Mouse (Mus musculus) neural tube, embryonic 14.5 days (tissue): ENCODE results near the gene Lrrtm4. TPM values are rescaled to one million over a fixed set of nuclear protein-coding genes. Genes with fewer than 3 reads are reported as not detected.

Experiments used
- ATAC-seq: fragments of 200-750 bp; cut with Nextera tagmentation; 2 replicates; pipeline ENCODE4 v1.8.0; 2017; ENCODE audit warnings: low read depth, mild to moderate bottlenecking, moderate TSS enrichment, moderate library complexity
- H3K27ac ChIP-seq: fragments of 300-500 bp; sonication (generic); 2 replicates; pipeline ENCODE4 v1.5.1; 2014; ENCODE audit warnings: low read depth, mild to moderate bottlenecking, control low read depth, low read length, moderate library complexity, mixed read lengths
- H3K27me3 ChIP-seq: fragments of 300-500 bp; sonication (generic); 2 replicates; pipeline ENCODE4 v1.6.1; 2014; ENCODE audit warnings: low read length; ENCODE audit not compliant: control insufficient read depth, insufficient read depth
- H3K36me3 ChIP-seq: fragments of 300-500 bp; sonication (generic); 2 replicates; pipeline ENCODE4 v1.6.1; 2014; ENCODE audit warnings: low read length, mixed read lengths; ENCODE audit not compliant: control insufficient read depth, insufficient read depth
- H3K4me1 ChIP-seq: fragments of 300-500 bp; sonication (generic); 2 replicates; pipeline ENCODE4 v1.6.1; 2014; ENCODE audit warnings: low read length; ENCODE audit not compliant: control insufficient read depth, insufficient read depth
- H3K4me2 ChIP-seq: fragments of 300-500 bp; sonication (generic); 2 replicates; pipeline ENCODE4 v1.6.1; 2014; ENCODE audit warnings: mild to moderate bottlenecking, low read depth, low read length, control low read depth
- H3K4me3 ChIP-seq: fragments of 300-500 bp; sonication (generic); 2 replicates; pipeline ENCODE4 v1.5.1; 2014; ENCODE audit warnings: low read depth, low read length, control low read depth, mixed read lengths
- H3K9ac ChIP-seq: fragments of 300-500 bp; sonication (generic); replicated peaks from 2 replicates; pipeline ENCODE4 v1.6.1; 2014; ENCODE audit warnings: low read depth, mild to moderate bottlenecking, control low read depth, low read length, mixed read lengths
- H3K9me3 ChIP-seq: fragments of 300-500 bp; sonication (generic); 2 replicates; pipeline ENCODE4 v1.6.1; 2016; ENCODE audit warnings: low read length; ENCODE audit not compliant: control insufficient read depth
- WGBS: fragments of 180-500 bp; shearing (Covaris S2); extraction: QIAGEN DNeasy Blood & Tissue Kit; methylation state at CpG from one replicate; pipeline ENCODE4 v1.1.7; 2014; 5-methylcytosine and 5-hydroxymethylcytosine counted together
- polyA plus RNA-seq: library from polyadenylated mRNA; unstranded; fragments of >200 nt; fragmentation: Nextera tagmentation; extraction: Ambion mirVana; gene quantifications from 2 replicates; pipeline ENCODE4 v1.2.1, GENCODE M21; 2014

Gene Lrrtm4
- polyA plus RNA-seq = 19.5 and 24.3 TPM in 2 replicates

DNA sequence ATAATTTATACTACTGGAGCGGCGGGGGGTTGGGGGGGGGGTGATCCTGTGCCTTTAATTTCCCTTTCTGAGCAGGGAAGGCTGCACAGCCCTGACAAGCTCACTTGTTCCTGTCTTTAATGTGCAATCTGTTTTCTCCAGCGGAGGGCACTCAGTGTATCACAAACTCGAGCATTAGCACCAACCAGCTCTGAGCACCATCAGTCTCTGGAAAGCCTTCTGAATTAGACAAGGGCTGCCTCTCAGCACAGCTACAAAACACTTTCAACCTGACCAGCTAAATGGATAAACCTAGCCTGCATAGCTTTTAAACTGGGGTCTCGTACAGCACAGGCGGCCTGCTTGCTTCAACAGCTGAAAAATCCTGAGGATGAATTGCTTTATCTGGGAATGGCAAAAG, at the start of gene Lrrtm4:
Gene Lrrtm4, plus strand, starts transcription at position 113 of the 400 bp plus-strand sequence.
- peak; percentile 95 for ATAC-seq
- H3K4me1 ChIP-seq = no peaks in the 10 kb centered on the region
- WGBS = 1% methylated on average over 6 of the region's 6 CpGs
- H3K4me3 ChIP-seq = peak within 1 kb of the TSS; percentile 49
- H3K27me3 ChIP-seq = no peaks in the 10 kb centered on the region
- peak within 1 kb of the TSS; percentile 77 for H3K27ac ChIP-seq
- H3K9me3 ChIP-seq = no peaks in the 10 kb centered on the region
- peak within 1 kb of the TSS; percentile 51 for H3K9ac ChIP-seq
- H3K4me2 ChIP-seq = peak within 1 kb of the TSS; percentile 67
- no peaks in the 10 kb centered on the region for H3K36me3 ChIP-seq

DNA sequence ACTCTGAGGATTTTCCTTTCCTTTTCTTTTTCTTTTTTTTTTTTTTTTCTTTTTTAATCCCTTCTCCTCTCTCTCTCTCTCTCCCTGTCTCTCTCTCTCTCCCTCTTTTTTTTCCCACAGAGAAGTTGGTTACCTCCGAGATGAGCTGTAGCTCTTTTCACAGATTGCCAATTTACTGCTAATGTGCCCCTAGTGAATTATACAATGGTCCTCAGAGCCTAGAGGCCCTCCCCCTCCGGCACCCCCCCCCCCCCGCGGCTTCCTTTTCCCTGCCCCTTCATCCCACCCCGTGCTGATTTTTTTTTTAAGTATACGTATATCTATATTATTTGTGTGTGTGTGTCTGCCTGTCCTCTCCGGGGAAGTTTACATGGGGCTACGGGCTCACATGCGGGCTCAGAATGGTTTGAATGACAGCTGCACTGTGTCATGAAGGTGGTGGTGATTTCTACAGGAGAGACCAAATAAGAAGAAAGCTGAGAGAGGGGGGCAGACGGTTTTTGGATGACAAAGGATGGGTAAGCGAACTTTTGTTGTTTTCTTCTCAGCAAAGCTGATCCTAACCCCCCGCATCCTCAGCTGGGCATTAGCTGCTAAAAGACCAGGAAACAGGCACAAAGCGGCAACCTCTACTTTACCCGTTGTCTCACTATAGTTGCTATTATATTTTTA, 648 bp downstream of the Lrrtm4 start:
- 1% methylated on average over 14 of the region's 14 CpGs for WGBS
- H3K4me2 ChIP-seq = peak overlapping the region; percentile 67

DNA sequence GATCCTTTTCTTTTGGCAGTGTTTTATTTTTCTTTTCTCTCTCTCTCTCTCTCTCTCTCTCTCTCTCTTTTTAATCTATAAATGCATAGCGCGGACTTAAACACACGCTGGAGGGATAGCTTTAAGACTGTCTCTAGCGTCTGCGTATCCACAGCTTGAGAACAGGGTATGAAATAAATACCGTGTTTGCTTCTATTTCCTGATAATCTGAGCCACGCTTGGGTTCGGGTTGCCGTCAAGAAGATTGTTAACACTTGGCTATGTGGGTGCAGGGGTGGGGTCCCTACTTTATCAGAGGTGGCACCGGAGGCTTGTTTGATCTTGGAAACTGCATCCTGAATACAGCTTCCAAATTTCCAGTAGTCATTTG, 1.2 kb downstream of the Lrrtm4 start:
- Histone ChIP-seq H3K27ac (peak overlapping the region; percentile 77; the same call in 1 of the 2 replicates), H3K9ac (peak overlapping the region; percentile 51), H3K36me3 (no peaks in the 10 kb centered on the region), H3K4me2 (peak overlapping the region; percentile 67), H3K9me3 (no peaks in the 10 kb centered on the region), H3K4me3 (peak overlapping the region; percentile 49), H3K4me1 (no peaks in the 10 kb centered on the region), H3K27me3 (no peaks in the 10 kb centered on the region)
- WGBS = 2% methylated on average over 10 of the region's 10 CpGs
- 0 out of 2 replicates have a peak, but pooled peaks have one; percentile 35 for ATAC-seq

More for the DNA sequence above, 648 bp downstream of the Lrrtm4 start:
- H3K27me3 ChIP-seq = no peaks in the 10 kb centered on the region
- H3K4me3 ChIP-seq = peak overlapping the region; percentile 49
- H3K27ac ChIP-seq = peak overlapping the region; percentile 77
- peak overlapping the region; percentile 51 for H3K9ac ChIP-seq
- peak; percentile 56 for ATAC-seq
- H3K36me3 ChIP-seq = no peaks in the 10 kb centered on the region
- no peaks in the 10 kb centered on the region for H3K4me1 ChIP-seq
- H3K9me3 ChIP-seq = no peaks in the 10 kb centered on the region

DNA sequence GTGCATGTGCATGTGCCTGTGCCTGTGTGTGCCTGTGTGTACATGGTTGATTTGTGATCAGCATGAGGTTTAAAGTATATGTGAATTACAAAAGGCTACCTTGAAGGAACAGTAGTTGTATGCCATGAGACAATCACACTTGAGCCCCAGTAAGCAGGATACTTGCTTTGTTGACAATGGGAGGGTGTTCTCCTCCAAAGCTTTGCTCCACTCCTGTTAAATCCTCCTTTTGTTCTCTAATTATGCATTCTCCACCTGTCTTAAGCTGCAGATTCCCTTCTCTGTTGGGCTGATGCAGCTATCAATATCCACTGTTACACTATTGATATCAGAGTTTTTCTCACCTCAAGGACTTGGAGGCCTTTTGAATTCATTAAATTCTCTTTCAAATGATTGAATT, 38.2 kb downstream of the Lrrtm4 start:
- Histone ChIP-seq H3K9me3 (no peaks in the 10 kb centered on the region), H3K4me3 (no peak overlapping the region), H3K9ac (no peak overlapping the region), H3K27ac (no peak overlapping the region), H3K4me1 (no peaks in the 10 kb centered on the region), H3K36me3 (no peaks in the 10 kb centered on the region), H3K4me2 (no peak overlapping the region), H3K27me3 (no peaks in the 10 kb centered on the region)
- ATAC-seq = no peak

DNA sequence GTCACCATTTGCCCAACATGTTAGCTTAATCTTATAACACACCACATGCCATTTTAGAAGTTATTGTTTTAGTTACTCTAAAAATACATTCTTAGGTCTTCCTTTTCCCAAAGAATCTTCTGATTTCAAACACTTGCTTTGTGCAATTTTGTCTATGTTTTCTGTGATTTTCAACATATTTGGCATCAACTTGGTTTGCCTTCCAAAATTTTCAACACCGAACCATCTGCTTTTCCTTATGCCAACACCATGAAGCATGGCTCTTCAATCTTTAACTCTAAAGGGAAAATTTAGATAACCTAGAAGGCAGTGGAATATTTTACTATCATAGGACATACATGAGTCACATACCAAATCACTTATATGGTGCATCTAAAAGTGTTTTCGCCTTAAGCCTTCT, 59.3 kb downstream of the Lrrtm4 start:
- no peak overlapping the region for H3K4me2 ChIP-seq
- WGBS = 97% methylated on average over 2 of the region's 2 CpGs
- H3K4me1 ChIP-seq = no peaks in the 10 kb centered on the region
- no peak for ATAC-seq
- no peak overlapping the region for H3K4me3 ChIP-seq
- H3K9ac ChIP-seq = no peak overlapping the region
- H3K36me3 ChIP-seq = no peaks in the 10 kb centered on the region
- no peak overlapping the region for H3K27ac ChIP-seq
- no peaks in the 10 kb centered on the region for H3K27me3 ChIP-seq
- no peaks in the 10 kb centered on the region for H3K9me3 ChIP-seq

DNA sequence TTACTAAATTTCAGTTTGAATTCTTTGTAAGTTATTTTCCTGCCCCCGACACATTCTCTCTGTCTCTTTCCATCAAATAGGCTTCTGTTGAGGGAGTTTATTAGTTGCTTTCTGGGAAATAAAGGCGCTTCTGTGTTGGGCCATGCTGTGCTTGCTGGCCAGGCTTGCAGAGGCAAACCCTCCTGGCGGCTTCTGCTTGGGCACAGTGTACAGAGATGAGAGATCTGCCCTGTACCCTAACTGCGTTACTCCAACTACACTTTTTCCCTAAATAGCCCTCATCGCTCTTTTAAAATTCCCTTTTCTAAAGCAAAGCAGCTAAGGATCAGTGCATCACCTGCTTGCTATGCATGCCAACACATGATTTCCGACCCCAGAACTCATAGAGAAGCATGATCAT, 60.6 kb downstream of the Lrrtm4 start:
- Histone ChIP-seq H3K27me3 (no peaks in the 10 kb centered on the region), H3K9me3 (no peaks in the 10 kb centered on the region), H3K4me1 (no peaks in the 10 kb centered on the region), H3K4me3 (no peak overlapping the region), H3K9ac (no peak overlapping the region), H3K27ac (no peak overlapping the region), H3K4me2 (no peak overlapping the region), H3K36me3 (no peaks in the 10 kb centered on the region)
- 80% methylated on average over 6 of the region's 6 CpGs for WGBS
- ATAC-seq = no peak

DNA sequence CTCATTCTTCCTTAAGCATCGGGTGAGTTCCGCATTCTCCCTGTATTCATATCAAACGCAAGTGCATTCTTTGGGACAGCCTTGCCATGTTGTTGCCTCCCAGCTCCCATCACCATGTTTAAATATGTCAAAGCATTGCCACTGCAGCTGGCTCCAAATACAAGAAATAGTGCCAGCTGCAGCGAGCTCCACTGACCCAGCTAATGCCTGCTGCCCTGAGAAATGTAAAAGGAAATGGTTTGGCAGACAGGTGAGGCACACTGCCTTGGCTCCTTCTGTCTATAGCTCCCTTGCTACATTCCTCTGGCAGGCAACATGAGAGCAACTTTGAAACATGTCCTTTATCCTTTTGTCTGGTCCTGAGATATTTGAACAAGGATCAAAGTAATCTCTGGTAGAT, 76.2 kb downstream of the Lrrtm4 start:
- WGBS = 87% methylated on average over 4 of the region's 4 CpGs
- no peak overlapping the region for H3K4me3 ChIP-seq
- H3K36me3 ChIP-seq = no peaks in the 10 kb centered on the region
- no peak overlapping the region for H3K27ac ChIP-seq
- H3K9ac ChIP-seq = no peak overlapping the region
- no peaks in the 10 kb centered on the region for H3K9me3 ChIP-seq
- no peak overlapping the region for H3K4me2 ChIP-seq
- no peak for ATAC-seq
- H3K27me3 ChIP-seq = no peaks in the 10 kb centered on the region
- no peaks in the 10 kb centered on the region for H3K4me1 ChIP-seq

DNA sequence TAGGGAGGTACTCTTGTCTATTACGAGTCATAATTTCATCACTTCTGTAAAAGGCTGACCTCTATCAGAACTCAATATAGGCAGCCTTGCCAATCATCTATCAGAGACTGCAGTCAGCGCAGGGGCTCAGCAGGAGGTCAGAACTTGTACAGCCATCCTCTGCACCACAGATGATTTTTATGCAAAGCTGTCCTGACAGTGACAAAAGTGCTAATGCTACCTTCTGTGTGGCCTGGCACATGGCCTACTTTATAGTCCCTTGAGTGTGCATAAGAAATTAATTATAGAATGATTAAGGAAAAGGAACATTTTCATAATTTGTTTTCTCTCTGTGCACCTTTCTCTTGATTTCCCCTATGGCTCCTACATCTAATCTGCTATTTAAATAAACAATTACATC, 86.7 kb downstream of the Lrrtm4 start:
- ATAC-seq = no peak
- Histone ChIP-seq H3K9ac (no peak overlapping the region), H3K9me3 (no peaks in the 10 kb centered on the region), H3K4me3 (no peak overlapping the region), H3K27me3 (no peaks in the 10 kb centered on the region), H3K27ac (no peak overlapping the region), H3K4me2 (no peak overlapping the region), H3K36me3 (no peaks in the 10 kb centered on the region), H3K4me1 (no peaks in the 10 kb centered on the region)
- WGBS = 68% methylated on average over 2 of the region's 2 CpGs

DNA sequence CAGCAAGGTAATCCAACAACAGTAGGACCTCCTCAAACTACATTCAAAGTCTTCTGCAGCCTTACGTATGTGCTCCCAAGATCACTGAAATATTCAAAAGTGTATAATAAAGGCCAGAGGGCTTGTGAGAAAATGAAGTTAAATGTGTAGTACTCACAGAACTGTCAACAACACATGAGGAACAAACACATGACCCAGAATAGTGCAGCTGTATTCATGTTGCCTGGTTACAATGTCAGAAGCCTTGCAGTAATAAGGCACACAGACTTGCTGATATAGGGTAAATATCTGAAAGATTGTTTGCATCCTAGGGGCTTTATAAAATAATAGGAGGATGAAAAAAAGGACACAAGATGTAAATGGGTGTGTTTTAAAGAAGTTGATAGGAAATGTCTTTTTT, 87.2 kb downstream of the Lrrtm4 start:
- ATAC-seq = no peak
- WGBS = 83% methylated on average over 1 of the region's 1 CpGs
- Histone ChIP-seq H3K4me3 (no peak overlapping the region), H3K4me1 (no peaks in the 10 kb centered on the region), H3K9ac (no peak overlapping the region), H3K27ac (no peak overlapping the region), H3K4me2 (no peak overlapping the region), H3K9me3 (no peaks in the 10 kb centered on the region), H3K27me3 (no peaks in the 10 kb centered on the region), H3K36me3 (no peaks in the 10 kb centered on the region)
